Mouse (Mus musculus) ovary, adult 2 months (tissue): ENCODE results near the gene Cldn7. TPM values are rescaled to one million over a fixed set of nuclear protein-coding genes. Genes with fewer than 3 reads are reported as not detected.

Experiments
- polyA plus RNA-seq: library from polyadenylated mRNA; depleted of rRNA; stranded (reverse); fragments of >200 nt; gene quantifications from 2 replicates; pipeline ENCODE4 v1.2.3, GENCODE M21; 2012; rRNA removed

Gene Cldn7
- polyA plus RNA-seq, result 32.6 and 38.7 TPM in 2 replicates

GRCm38 (mm10) chr11:69964650-69965270 is at the start of gene Cldn7:
Gene Cldn7 (plus strand): TSS chr11:69964779.

GRCm38 (mm10) chr11:69921114-69922011 is 43.2 kb upstream of the Cldn7 start, which contains the start of gene Eif5a:
Gene Eif5a (minus strand): TSS chr11:69921958.

GRCm38 (mm10) chr11:69935137-69935879 is 29.3 kb upstream of the Cldn7 start, which contains the start of gene Ybx2:
Gene Ybx2 (plus strand): TSS chr11:69935796.

GRCm38 (mm10) chr11:69948066-69948762 is 16.4 kb upstream of the Cldn7 start, which contains the start of gene Slc2a4:
Gene Slc2a4 (minus strand): TSS chr11:69948188.

GRCm38 (mm10) chr11:69981141-69981762 is 16.7 kb downstream of the Cldn7 start, which contains the start of gene Ctdnep1:
Gene Ctdnep1 (plus strand): TSS chr11:69981156.

GRCm38 (mm10) chr11:69982225-69982624 is 17.6 kb downstream of the Cldn7 start, which contains the start of gene Elp5:
Gene Elp5 (minus strand): TSS chr11:69982517.

GRCm38 (mm10) chr11:69990850-69991691 is 26.5 kb downstream of the Cldn7 start, which contains the start of gene Gabarap:
Gene Gabarap (plus strand): TSS chr11:69991143.

GRCm38 (mm10) chr11:69995391-69995960 is 30.9 kb downstream of the Cldn7 start, which contains the start of gene Phf23:
Gene Phf23 (plus strand): TSS chr11:69995777.

GRCm38 (mm10) chr11:70000396-70000898 is 35.9 kb downstream of the Cldn7 start, which contains the start of gene Dvl2:
Gene Dvl2 (plus strand): TSS chr11:70000595.

GRCm38 (mm10) chr11:70014880-70015558 is 50.4 kb downstream of the Cldn7 start, which contains the start of gene Acadvl:
Gene Acadvl (minus strand): TSS chr11:70015411.

GRCm38 (mm10) chr11:70016669-70017068 is 52.1 kb downstream of the Cldn7 start, which contains the start of gene Dlg4:
Gene Dlg4 (plus strand): TSS chr11:70016942.

Other genes starting within 250 kb of the Cldn7 start
- 17.8 and 29.7 TPM in 2 replicates for gene Polr2a, start 206.1 kb upstream of the Cldn7 start, polyA plus RNA-seq
- 1.3 and 1.5 TPM in 2 replicates for gene Slc35g3, start 202.8 kb upstream of the Cldn7 start, polyA plus RNA-seq
- gene Zbtb4, start 198.9 kb upstream of the Cldn7 start, polyA plus RNA-seq, result 48.6 and 69.0 TPM in 2 replicates
- gene Chrnb1, start 168.8 kb upstream of the Cldn7 start, polyA plus RNA-seq, result 9.5 and 12.9 TPM in 2 replicates
- 7.8 and 8.5 TPM in 2 replicates for gene Fgf11, start 162.9 kb upstream of the Cldn7 start, polyA plus RNA-seq
- 7.3 and 9.6 TPM in 2 replicates for gene Tmem102, start 159.2 kb upstream of the Cldn7 start, polyA plus RNA-seq
- not detected in 2 replicates for gene Gm39566, start 149.5 kb upstream of the Cldn7 start, polyA plus RNA-seq
- gene Spem2, start 146.3 kb upstream of the Cldn7 start, polyA plus RNA-seq, result not detected in 2 replicates
- gene Spem1, start 142.6 kb upstream of the Cldn7 start, polyA plus RNA-seq, result 0.26 and 0.50 TPM in 2 replicates
- 79.8 and 101 TPM in 2 replicates for gene Nlgn2, start 127.0 kb upstream of the Cldn7 start, polyA plus RNA-seq
- 120 and 177 TPM in 2 replicates for gene Tmem256, start 126.3 kb upstream of the Cldn7 start, polyA plus RNA-seq
- gene Plscr3, start 118.4 kb upstream of the Cldn7 start, polyA plus RNA-seq, result 145 and 168 TPM in 2 replicates
- 5.2 and 6.0 TPM in 2 replicates for gene Tnk1, start 106.0 kb upstream of the Cldn7 start, polyA plus RNA-seq
- not detected in 2 replicates for gene Tmem95, start 86.8 kb upstream of the Cldn7 start, polyA plus RNA-seq
- gene Kctd11, start 83.4 kb upstream of the Cldn7 start, polyA plus RNA-seq, result 9.6 and 10.4 TPM in 2 replicates
- gene Acap1, start 69.2 kb upstream of the Cldn7 start, polyA plus RNA-seq, result 1.4 and 1.8 TPM in 2 replicates
- gene 2810408A11Rik, start 63.8 kb upstream of the Cldn7 start, polyA plus RNA-seq, result 1.5 TPM in 2 replicates
- gene Neurl4, start 63.7 kb upstream of the Cldn7 start, polyA plus RNA-seq, result 67.0 and 76.7 TPM in 2 replicates
- gene Gps2, start 50.9 kb upstream of the Cldn7 start, polyA plus RNA-seq, result 83.1 and 141 TPM in 2 replicates
- gene Eif5a, start 42.8 kb upstream of the Cldn7 start, polyA plus RNA-seq, result 359 and 447 TPM in 2 replicates
- gene Ybx2, start 29.0 kb upstream of the Cldn7 start, polyA plus RNA-seq, result 21.2 and 30.0 TPM in 2 replicates
- gene Slc2a4, start 16.6 kb upstream of the Cldn7 start, polyA plus RNA-seq, result 51.0 and 53.2 TPM in 2 replicates
- 99.3 and 120 TPM in 2 replicates for gene Ctdnep1, start 16.4 kb downstream of the Cldn7 start, polyA plus RNA-seq
- 60.0 and 74.1 TPM in 2 replicates for gene Elp5, start 17.7 kb downstream of the Cldn7 start, polyA plus RNA-seq
- 406 and 430 TPM in 2 replicates for gene Gabarap, start 26.4 kb downstream of the Cldn7 start, polyA plus RNA-seq
- 18.6 and 19.8 TPM in 2 replicates for gene Phf23, start 31.0 kb downstream of the Cldn7 start, polyA plus RNA-seq
- 30.5 and 32.6 TPM in 2 replicates for gene Dvl2, start 35.8 kb downstream of the Cldn7 start, polyA plus RNA-seq
- gene Acadvl, start 50.6 kb downstream of the Cldn7 start, polyA plus RNA-seq, result 70.9 and 79.8 TPM in 2 replicates
- gene Dlg4, start 52.2 kb downstream of the Cldn7 start, polyA plus RNA-seq, result 35.0 and 35.2 TPM in 2 replicates
- 4.9 and 5.0 TPM in 2 replicates for gene Asgr1, start 89.3 kb downstream of the Cldn7 start, polyA plus RNA-seq
- 2.4 and 2.6 TPM in 2 replicates for gene Asgr2, start 127.9 kb downstream of the Cldn7 start, polyA plus RNA-seq
- gene Mgl2, start 165.6 kb downstream of the Cldn7 start, polyA plus RNA-seq, result 6.0 and 6.3 TPM in 2 replicates
- 6.2 and 8.4 TPM in 2 replicates for gene Clec10a, start 191.4 kb downstream of the Cldn7 start, polyA plus RNA-seq
- 33.1 and 52.2 TPM in 2 replicates for gene Slc16a11, start 248.0 kb downstream of the Cldn7 start, polyA plus RNA-seq